9 mouse cellular contexts compared by ENCODE assay signal in the genomic region with DNA sequence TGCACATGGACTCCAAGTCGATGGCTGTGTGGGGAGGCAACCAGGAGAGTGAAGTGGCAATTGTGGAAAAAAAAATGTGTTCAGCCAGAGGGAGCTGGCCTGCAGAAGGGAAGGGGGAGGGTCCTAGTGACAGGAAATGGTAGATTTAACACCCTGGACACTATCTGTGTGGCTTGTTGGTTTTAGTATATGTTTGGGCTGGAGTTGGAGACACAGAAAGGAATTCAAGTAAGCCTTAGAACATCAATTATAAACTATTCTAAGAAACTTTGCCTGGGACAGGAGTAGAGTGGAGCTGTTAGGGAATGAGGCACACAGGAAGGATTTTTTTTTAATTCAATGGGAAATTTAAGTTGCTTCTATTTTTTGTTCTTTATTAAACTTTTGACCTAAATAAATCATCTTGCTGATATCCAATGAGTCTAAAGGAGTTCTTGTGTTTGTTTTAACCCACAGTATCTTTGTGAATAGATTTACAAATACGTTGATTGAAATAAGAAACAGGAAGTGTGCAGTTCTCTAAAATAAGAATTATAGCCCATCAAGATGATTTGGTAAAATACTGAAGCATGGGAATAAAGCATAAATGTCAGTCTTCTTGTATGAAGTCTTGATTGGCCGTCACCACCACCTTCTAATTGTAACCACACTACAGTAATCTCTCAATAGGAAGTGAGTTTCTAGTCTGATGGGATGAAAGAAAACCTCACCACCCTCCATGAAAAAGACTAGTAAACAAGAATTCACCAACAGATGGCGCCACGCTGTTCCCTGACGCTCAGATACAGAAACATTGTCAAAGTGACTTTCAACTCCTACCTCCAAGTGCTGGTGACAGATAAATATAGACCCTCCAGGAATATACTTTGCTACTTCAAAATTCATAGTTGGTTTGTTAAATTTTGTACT. TPM values are rescaled to one million over a fixed set of nuclear protein-coding genes. Genes with fewer than 3 reads are reported as not detected.
DNase-seq lines count a peak whose midpoint lies in the region; ATAC-seq and TF ChIP-seq lines count a peak whose summit lies in the region.
"Had no signal": no experiment of that assay in that cellular context is flagged by ENCODE, and none has a peak within 500 bp of the region (broad histone marks: within the 10 kb centered on the region; RNA-seq: fewer than 3 reads in every experiment).

No protein-coding gene starts in this region.

- H3K27me3 ChIP-seq in hindbrain, embryonic 11.5 days (ENCODE audit: control insufficient read depth, insufficient read depth, low read length) = no peaks in the 10 kb centered on the region
- no peaks in the 10 kb centered on the region for H3K27me3 ChIP-seq in hindbrain, embryonic 12.5 days

- H3K4me2 ChIP-seq in hindbrain, embryonic 11.5 days (replicated peaks; ENCODE audit: low read depth, low read length) = no peak overlapping the region
- no peak overlapping the region for H3K4me2 ChIP-seq in hindbrain, embryonic 12.5 days (replicated peaks)

- no peaks in the 10 kb centered on the region for H3K9me3 ChIP-seq in hindbrain, embryonic 11.5 days (ENCODE audit: control insufficient read depth, low read length)
- no peaks in the 10 kb centered on the region for H3K9me3 ChIP-seq in hindbrain, embryonic 12.5 days (replicated peaks)
- H3K9me3 ChIP-seq: forebrain, embryonic 10.5 days had no signal

- H3K27ac ChIP-seq in hindbrain, embryonic 11.5 days (ENCODE audit: low read depth, low read length) = no peak overlapping the region
- H3K27ac ChIP-seq in hindbrain, embryonic 12.5 days = no peak overlapping the region
- H3K27ac ChIP-seq: forebrain, embryonic 10.5 days; macrophage had no signal

- peak; percentile 30 for DNase-seq in hindbrain, embryonic 11.5 days (ENCODE audit: low spot score)
- peak; percentile 6 to 8 for DNase-seq in right cerebral cortex, adult 2 months (ENCODE audit: low spot score in 2 of 2)
- no peak for DNase-seq in right cerebral cortex, adult 18-20 months
- DNase-seq in brain, embryonic 14.5 days (ENCODE audit: low read depth) = peak; percentile 11
- peak; percentile 5 for DNase-seq in thymus, postnatal 25 days
- no peak for DNase-seq in layer of hippocampus, postnatal 14 days (ENCODE audit: low spot score in 2 of 2)

- TF ChIP-seq CTCF in brain, embryonic 14.5 days (IDR thresholded peaks at IDR 0.05; ENCODE audit: borderline replicate concordance, extremely low read depth, insufficient read depth, insufficient read length) = peak; percentile 34; the same call in 1 of the 2 replicates

- TF ChIP-seq POLR2A in brain, embryonic 14.5 days (IDR thresholded peaks at IDR 0.05; ENCODE audit: borderline replicate concordance, extremely low read depth, insufficient read depth, insufficient read length, poor library complexity, severe bottlenecking) = no peak

- H3K9ac ChIP-seq in hindbrain, embryonic 11.5 days (ENCODE audit: low read depth, low read length) = no peak overlapping the region
- no peak overlapping the region for H3K9ac ChIP-seq in hindbrain, embryonic 12.5 days

- no peaks in the 10 kb centered on the region for H3K36me3 ChIP-seq in hindbrain, embryonic 11.5 days (ENCODE audit: control insufficient read depth, insufficient read depth, low read length)
- no peaks in the 10 kb centered on the region for H3K36me3 ChIP-seq in hindbrain, embryonic 12.5 days
- H3K36me3 ChIP-seq: forebrain, embryonic 10.5 days had no signal

- no peak for ATAC-seq in hindbrain, embryonic 11.5 days (ENCODE audit: low FRiP score)
- no peak for ATAC-seq in hindbrain, embryonic 12.5 days (ENCODE audit: low FRiP score)

- H3K4me3 ChIP-seq in hindbrain, embryonic 11.5 days (ENCODE audit: low read depth, low read length) = no peak overlapping the region
- no peak overlapping the region for H3K4me3 ChIP-seq in hindbrain, embryonic 12.5 days
- H3K4me3 ChIP-seq: forebrain, embryonic 10.5 days had no signal

- WGBS in hindbrain, embryonic 11.5 days = 49% methylated on average over 6 of the region's 6 CpGs
- 52% methylated on average over 6 of the region's 6 CpGs for WGBS in hindbrain, embryonic 12.5 days

- H3K4me1 ChIP-seq in hindbrain, embryonic 11.5 days (replicated peaks; ENCODE audit: control insufficient read depth, insufficient read depth, low read length) = no peaks in the 10 kb centered on the region
- no peaks in the 10 kb centered on the region for H3K4me1 ChIP-seq in hindbrain, embryonic 12.5 days
- H3K4me1 ChIP-seq: forebrain, embryonic 10.5 days had no signal

RNA-seq across cellular contexts. Expression of a gene that starts 27.7 kb away (rescaled TPM):
- polyA plus RNA-seq in hindbrain, embryonic 11.5 days (2014; fragmentation: Nextera tagmentation; extraction: Ambion mirVana) = 3.3 and 5.1 TPM in 2 replicates
- polyA plus RNA-seq in hindbrain, embryonic 12.5 days (2016; fragmentation: Nextera tagmentation; extraction: Ambion mirVana) = 3.1 and 3.4 TPM in 2 replicates
- 7.5 and 12.6 TPM in 2 replicates for polyA plus RNA-seq in brain, embryonic 14.5 days (2012; rRNA removed)
- under 1 TPM; 0.21 to 0.23 TPM for total RNA-seq in layer of hippocampus, postnatal 14 days (2021)
- polyA plus RNA-seq: macrophage had no signal

Comparison
In these comparisons a context has a peak if more than half of its experiments do, and no peak if none do; other contexts are left out.
1. DNase-seq: peak in hindbrain, embryonic 11.5 days (single experiment), right cerebral cortex, adult 2 months (2 of 2), brain, embryonic 14.5 days (single experiment) and thymus, postnatal 25 days (single experiment); none in right cerebral cortex, adult 18-20 months (single experiment) and layer of hippocampus, postnatal 14 days (0 of 2).